Mouse (Mus musculus) effector memory CD4-positive, alpha-beta T cell, adult 7 months (primary cell): Measurements from ENCODE around the gene Cpne6. TPM values are rescaled to one million over a fixed set of nuclear protein-coding genes. Genes with fewer than 3 reads are reported as not detected.

Experiments used
- polyA plus RNA-seq: library from polyadenylated mRNA; unstranded; fragments of 100-300 nt; shearing (Covaris generic); gene quantifications from one replicate; pipeline ENCODE4 v1.2.1, GENCODE M21; 2017

Cpne6 gene
- 0.40 TPM for polyA plus RNA-seq

GRCm38 (mm10) chr14:55510125-55510731 is at the start of gene Cpne6:
Cpne6 (plus strand) TSS chr14:55510445.

GRCm38 (mm10) chr14:55478651-55479599 is 31.3 kb upstream of the Cpne6 start, which contains the start of gene Dhrs4:
Dhrs4 (plus strand) TSS chr14:55478758.

GRCm38 (mm10) chr14:55490361-55491201 is 19.7 kb upstream of the Cpne6 start, which contains the start of gene Carmil3:
Carmil3 (plus strand) TSS chr14:55490651.

GRCm38 (mm10) chr14:55524785-55525184 is 14.5 kb downstream of the Cpne6 start, which contains the start of gene Nrl:
Nrl (minus strand) TSS chr14:55524981.

GRCm38 (mm10) chr14:55540067-55540786 is 30.0 kb downstream of the Cpne6 start, which contains the start of gene Pck2:
Pck2 (plus strand) TSS chr14:55540266.

GRCm38 (mm10) chr14:55559799-55560201 is 49.6 kb downstream of the Cpne6 start, which contains the start of gene Dcaf11:
Dcaf11 (plus strand) TSS chr14:55560006.

GRCm38 (mm10) chr14:55560202-55561073 is 50.2 kb downstream of the Cpne6 start, which contains the start of gene A730061H03Rik:
A730061H03Rik (minus strand) TSS chr14:55560406.

Other genes with a start within 250 kb of the Cpne6 start
- 28.5 TPM for gene Dhrs4, start 31.7 kb upstream of the Cpne6 start, polyA plus RNA-seq
- not detected for gene Carmil3, start 19.8 kb upstream of the Cpne6 start, polyA plus RNA-seq
- 0.23 TPM for gene Nrl, start 14.5 kb downstream of the Cpne6 start, polyA plus RNA-seq
- gene Pck2, start 29.8 kb downstream of the Cpne6 start, polyA plus RNA-seq = 7.2 TPM
- gene Dcaf11, start 49.6 kb downstream of the Cpne6 start, polyA plus RNA-seq = 110 TPM
- gene A730061H03Rik, start 50.0 kb downstream of the Cpne6 start, polyA plus RNA-seq = 4.5 TPM
- gene Fitm1, start 65.2 kb downstream of the Cpne6 start, polyA plus RNA-seq = not detected
- 748 TPM for gene Psme1, start 67.7 kb downstream of the Cpne6 start, polyA plus RNA-seq
- gene Emc9, start 74.9 kb downstream of the Cpne6 start, polyA plus RNA-seq = 15.3 TPM
- gene Psme2, start 80.7 kb downstream of the Cpne6 start, polyA plus RNA-seq = 573 TPM
- gene Rnf31, start 81.3 kb downstream of the Cpne6 start, polyA plus RNA-seq = 49.5 TPM
- 49.4 TPM for gene Irf9, start 93.1 kb downstream of the Cpne6 start, polyA plus RNA-seq
- gene Rec8, start 107.6 kb downstream of the Cpne6 start, polyA plus RNA-seq = 0.50 TPM
- gene Ipo4, start 125.5 kb downstream of the Cpne6 start, polyA plus RNA-seq = 49.8 TPM
- gene Gm49378, start 127.5 kb downstream of the Cpne6 start, polyA plus RNA-seq = 2.1 TPM
- gene Tm9sf1, start 133.4 kb downstream of the Cpne6 start, polyA plus RNA-seq = 74.7 TPM
- 0.51 TPM for gene Tssk4, start 139.7 kb downstream of the Cpne6 start, polyA plus RNA-seq
- gene Mdp1, start 150.1 kb downstream of the Cpne6 start, polyA plus RNA-seq = 44.7 TPM
- gene Gmpr2, start 161.5 kb downstream of the Cpne6 start, polyA plus RNA-seq = 33.1 TPM
- gene Nedd8, start 161.7 kb downstream of the Cpne6 start, polyA plus RNA-seq = 239 TPM
- gene Tinf2, start 171.4 kb downstream of the Cpne6 start, polyA plus RNA-seq = 189 TPM
- not detected for gene Tgm1, start 203.5 kb downstream of the Cpne6 start, polyA plus RNA-seq
- gene Rabggta, start 211.8 kb downstream of the Cpne6 start, polyA plus RNA-seq = 85.5 TPM
- gene Dhrs1, start 235.2 kb downstream of the Cpne6 start, polyA plus RNA-seq = 23.0 TPM
- 49.5 TPM for gene Nop9, start 235.2 kb downstream of the Cpne6 start, polyA plus RNA-seq
- not detected for gene Cideb, start 248.0 kb downstream of the Cpne6 start, polyA plus RNA-seq